Mouse (Mus musculus) MN1 (cell line): ENCODE results near the gene Atp5f1.
"Not testable (repeated sequence)": the region's sequence is repeated elsewhere in the genome, so short reads cannot be mapped to it uniquely, and the experiment has no call there.

ENCODE experiments used
- DNase-seq: peaks from one replicate; pipeline ENCODE4 v3.0.0-alpha.2; 2016; ENCODE audit warnings: low spot score

The Atp5f1 gene

DNA sequence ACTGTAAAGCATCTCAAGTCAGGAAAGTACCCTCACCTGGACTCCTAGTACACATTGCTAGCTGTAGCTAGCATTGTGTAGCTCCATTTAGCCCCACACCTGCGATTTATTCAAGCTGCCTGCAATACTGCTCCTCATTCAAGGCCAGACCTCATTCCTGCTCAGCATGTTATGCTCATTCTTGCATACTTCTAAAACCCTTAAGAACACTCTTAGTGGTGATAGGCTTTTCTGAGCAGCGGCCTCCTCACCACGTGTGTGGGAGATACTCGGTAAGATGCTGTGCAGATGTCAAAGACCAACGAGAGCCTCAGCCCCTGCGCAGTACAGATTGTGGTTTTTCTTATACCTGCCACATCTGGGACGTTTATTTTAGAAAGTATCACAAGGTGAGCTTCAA, 30.1 kb downstream of the Atp5f1 start:
- no peak for DNase-seq

DNA sequence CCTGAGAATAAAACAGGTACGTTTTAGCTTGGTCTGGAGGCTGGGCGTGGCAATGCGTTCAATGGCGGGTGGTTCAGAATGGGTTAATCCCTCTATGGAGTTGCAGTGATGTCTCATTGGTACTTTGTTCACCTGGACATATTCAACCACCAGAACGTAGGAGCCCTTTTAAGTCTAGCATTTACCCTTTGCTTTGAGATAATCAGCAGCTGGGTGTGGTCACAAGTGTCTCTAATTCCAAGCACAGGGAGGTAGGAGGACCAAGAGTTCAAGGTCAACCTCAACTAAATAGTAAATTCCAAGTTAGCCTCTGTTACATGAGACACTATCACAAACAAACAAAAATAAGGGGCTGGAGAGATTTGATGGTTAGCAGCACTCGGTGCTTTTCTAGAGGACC, 31.1 kb downstream of the Atp5f1 start:
- DNase-seq, result no peak

DNA sequence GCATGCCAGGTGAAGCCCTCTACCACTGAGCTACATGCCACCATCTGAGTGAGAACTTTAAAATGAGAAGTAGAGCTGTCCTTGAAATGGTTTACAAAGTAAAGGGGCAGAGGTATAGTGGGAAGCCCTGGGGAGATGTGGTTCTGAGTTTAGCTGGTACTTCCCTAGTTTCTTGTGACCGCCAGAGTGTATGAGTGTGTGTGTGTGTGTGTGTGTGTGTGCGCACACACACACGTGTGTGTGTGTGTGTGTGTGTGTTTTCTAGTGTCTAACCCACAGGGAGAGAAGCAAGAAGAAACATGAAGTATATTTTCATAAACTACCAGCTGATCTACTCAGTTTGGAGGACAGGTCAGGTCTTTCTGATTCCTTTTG, 31.7 kb downstream of the Atp5f1 start:
- DNase-seq, result no peak

DNA sequence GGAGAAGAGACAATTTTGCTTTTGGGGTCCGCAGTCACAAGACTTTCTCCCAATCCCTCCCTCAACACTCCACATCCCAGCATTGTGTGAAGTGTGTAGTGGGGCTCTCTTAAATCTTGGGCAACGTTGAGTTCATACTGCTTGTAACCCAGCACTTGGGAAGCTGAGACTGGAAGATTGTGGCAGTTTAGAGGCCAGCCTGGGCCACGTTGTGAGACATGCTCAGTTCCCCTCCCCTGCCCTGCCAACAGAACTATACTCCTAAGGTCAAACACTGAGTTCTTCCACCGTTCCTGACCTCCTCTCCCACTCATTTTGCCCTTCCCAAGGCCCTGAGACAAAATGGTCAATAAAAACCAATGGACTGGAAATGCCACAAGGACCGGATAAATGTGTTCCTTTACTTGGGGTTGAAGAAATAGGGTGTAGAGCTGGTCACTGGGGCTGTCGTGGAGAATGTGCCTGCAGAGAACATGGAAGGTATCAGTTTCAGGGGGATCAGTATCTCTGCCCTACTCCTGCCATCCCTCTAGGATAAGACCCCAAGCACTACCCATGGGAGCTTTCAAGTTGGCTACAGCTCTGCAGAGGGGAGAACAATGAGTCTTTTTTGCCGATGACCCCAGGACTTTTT, 32.2 kb downstream of the Atp5f1 start:
- DNase-seq, result no peak

DNA sequence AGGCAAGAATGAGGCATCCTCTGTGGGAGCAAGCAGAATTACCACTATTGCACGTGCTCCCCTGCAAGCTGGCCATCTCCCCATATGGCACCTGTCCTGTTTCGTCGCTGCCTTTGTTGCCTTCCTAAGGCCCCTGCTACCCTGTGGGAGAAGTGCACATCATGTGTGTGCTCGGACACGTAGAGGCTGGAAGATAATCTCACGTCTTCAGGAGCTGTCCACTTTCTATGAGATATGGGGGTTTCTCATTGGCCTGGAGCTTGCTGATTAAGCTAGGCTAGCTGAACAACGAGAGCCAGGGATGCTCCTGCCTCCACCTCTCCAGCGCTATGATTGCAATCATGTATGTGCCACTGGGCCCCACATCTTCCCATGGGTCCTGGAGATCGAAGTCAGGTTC, 35.3 kb downstream of the Atp5f1 start:
- DNase-seq, result no peak

DNA sequence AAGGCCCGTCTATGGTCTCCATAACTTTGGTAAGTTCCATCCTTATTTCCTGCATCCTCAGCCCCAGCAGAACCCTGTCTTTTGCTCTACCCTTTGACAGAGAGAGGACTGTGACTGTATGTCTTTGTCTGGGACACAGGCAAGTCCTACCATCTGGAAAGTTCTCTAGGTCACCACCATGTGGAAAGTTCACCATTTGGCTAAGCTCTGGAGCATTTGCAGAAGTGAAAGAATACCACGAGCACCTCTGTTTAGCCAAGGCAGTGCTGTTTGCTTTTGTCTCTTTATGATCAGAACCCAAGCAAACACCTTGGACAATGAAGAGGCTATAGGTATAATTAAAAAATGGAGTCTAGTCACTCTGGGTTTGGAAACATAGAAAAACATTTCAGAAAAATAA, 37.9 kb downstream of the Atp5f1 start:
- DNase-seq, result no peak

DNA sequence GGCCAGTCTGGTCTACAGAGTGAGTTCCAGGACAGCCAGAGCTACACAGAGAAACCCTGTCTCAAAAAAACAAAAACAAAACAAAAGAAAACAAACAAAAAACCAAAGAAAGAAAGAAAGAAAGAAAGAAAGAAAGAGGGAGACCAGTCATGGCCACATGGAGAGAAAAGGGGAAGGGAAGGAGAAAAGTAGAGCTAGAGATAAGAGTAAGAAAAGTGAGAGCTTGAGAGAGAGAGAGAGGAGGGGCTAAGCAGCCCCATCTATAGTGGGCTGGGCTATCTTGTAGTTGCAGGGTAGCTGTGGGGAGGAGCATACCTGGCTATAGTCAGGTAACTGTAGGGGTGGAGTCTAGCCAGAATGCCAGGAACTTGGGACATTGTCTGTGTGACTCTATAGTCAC, 39.2 kb downstream of the Atp5f1 start:
- not testable (repeated sequence) for DNase-seq

DNA sequence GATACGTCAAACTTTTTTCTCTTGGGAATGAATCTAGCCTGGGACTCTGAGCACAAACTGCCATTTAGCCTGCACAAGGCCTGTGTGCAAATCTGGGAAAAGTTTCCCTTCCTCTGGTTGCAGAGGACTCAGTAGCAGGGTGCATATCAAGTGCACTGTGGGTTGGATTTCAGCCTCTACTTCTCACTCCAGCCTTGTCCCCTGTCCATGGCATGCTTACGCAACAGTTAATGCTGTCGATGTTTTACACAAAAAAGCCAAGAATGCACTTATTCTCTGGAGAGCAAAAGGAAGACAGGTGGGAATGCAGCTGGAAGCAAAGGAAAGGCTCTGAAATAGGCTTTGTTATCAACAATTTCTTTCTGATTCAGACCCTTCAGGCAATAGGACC, 41.5 kb downstream of the Atp5f1 start:
- no peak for DNase-seq

DNA sequence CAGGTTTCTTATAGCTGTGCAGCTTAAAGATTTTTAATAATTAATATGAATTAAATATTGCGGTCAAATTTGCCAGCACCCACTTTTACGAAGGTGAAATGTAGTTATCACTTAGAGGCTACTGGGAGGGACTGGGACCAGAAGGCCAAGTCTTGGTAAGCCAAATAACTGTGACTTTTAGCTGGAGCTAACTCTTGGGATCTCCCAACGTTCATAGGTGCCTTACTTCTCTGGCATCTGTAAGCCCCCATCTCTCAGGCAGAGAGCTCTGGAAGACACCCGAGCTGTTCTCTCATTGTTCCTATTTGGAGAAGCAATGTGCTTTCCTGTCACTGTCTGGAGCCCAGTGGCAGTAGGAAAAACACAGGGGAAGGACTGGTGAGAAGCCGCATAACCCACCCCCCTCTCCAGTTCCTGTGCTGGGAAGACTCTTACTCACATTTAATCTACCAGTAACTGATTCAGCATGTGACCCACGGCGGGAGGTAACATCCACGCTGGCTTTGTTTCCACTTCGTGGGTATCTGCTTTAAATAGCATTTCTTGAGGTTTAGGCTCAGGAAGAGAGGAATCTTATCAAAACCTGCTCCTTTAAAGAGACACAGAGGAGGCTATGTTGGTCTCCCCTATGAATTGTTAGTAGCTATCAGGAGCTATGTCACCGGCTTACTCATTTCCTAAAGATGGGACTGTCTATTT, 42.1 kb downstream of the Atp5f1 start:
- no peak for DNase-seq

DNA sequence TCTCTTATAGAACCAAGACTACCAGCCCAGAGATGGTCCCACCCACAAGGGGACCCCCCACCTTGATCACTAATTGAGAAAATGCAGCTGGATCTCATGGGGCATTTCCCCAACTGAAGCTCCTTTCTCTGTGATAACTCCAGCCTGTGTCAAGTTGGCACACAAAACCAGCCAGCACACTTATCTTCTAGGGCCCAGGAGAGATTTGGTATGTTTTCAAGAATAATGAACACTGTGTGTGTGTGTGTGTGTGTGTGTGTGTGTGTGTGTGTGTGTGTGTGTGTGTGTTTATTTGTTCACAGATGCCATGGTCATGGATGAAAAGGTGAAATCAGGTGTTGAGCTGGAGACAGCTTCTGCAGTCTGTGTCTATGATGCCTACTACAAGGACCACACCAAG, 43.4 kb downstream of the Atp5f1 start:
- DNase-seq, result not testable (repeated sequence)

DNA sequence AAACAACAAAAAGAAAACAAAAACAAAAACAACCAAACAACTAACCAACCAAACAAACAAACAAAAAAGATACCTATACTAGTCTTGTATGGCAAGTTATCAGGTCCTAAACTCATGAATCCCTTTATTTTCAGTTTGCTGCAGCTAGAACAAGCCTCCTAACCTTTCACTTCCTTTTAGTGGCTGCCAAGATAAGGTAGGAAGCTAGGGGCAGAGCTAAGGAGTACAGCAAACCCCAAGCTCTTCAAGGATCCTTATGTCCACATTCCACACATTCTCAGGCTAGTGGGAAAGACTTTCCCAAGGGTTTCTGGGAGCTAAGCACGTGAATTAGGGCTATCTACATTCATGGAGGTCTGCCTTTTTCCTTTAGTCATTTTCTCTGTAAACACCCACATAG, 44.6 kb downstream of the Atp5f1 start:
- DNase-seq, result no peak

DNA sequence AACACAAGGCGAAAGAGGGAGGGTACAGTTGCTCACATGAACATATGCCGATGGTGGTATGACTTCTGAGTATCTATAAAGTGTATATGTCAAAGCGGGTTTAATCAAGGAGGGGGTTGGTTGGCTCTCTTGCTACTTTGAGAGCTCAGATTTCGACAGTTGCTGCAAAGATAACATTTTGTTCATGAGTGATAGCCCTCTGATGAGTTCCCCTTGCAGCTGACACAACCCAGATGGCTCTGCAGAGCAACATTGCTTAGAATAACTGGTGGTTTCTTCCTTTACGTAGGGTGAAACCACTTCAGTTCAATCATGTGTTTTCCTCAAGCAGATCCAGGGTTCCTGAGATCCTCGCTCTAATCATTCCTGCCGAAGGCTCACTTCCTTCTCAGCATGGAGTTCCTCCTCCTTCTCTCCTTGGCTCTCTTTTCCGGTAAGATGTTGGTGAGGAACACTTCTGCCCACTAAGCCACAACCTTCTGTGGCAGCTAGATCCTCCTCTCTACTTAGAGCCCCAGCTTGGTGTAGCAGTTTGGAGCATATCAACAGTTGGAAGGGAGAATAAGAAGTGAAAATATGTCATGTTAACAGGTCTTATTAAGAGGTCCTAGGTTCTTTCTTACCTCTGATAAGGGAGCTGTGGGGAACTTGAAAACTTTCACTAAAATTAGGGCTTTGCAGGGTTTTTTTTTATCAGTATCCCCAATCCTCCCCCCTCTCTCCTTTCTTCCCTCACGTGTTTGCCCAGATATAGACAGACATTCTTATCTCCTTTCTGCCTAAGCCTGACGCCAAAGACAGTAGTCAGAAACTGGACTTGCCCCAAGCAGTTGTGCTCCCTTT, 45.8 kb downstream of the Atp5f1 start:
- DNase-seq, result no peak

DNA sequence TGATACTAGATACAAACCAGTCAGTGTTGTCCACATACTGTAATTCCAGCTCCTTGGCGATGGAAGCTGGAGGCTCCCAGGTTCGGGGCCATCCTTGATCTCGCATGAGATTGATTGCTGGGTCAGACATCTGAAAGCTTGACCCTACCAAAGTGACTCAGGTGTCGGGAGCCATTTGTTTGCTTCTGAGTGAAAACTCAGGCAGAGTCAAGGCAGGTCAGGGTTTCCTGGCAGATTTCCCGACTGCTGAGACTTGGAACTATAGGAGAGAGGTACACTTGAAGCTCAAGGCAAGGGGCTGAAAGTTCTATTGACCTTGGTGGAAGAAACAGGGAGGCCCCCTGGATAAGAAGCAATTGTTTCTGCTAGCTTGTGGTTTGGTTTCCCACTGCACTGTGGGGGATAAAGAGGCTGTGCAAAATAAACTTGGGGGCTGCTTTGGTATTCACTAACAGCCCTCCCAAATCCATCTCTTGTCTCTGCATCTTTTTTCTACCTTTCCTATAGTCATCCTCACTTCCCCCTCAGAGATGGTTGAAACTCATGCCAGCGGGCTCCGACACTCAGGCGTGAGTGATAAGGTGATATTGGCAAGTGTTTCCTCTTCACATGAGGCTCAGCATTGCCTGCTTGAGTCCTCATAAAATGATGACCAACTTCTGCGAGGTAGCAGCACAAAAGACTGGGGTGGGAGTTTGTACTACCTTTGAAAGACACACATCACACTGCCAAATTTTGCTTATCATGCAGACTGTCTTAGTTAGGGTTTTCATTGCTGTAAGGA, 47.6 kb downstream of the Atp5f1 start:
- DNase-seq, result no peak

DNA sequence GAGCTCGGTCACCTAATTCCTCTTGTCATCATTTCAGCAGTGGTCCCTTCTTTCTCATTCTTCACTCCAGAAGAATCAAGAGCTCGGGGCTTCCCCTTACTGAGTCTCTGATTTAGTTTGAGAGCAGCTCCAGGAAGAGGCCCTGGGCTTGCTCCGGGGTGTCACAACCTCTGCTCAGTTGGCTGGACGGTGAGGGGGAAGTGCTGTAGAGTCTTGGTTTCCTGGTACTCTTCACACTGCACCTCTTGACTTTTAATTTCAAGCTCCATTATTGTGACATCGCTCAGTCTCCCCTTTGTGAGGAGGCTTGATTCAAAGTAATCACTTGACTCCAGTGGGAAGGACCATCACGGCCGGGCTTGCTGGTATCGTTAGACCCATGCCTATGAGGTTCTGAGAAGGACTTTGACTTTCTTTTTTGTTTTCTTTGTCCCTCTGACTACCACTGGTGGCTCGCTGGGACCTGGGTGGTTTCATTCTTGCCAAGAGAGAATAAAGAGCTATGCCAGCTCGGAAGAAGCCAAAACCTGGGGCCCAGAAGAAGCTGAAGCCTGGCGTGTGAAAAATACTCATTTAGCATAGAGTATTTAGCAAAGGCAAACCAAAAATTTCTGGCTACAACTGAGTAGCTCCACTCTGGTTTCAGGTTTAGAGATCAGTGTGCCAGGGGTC, 49.2 kb downstream of the Atp5f1 start:
- no peak for DNase-seq

DNA sequence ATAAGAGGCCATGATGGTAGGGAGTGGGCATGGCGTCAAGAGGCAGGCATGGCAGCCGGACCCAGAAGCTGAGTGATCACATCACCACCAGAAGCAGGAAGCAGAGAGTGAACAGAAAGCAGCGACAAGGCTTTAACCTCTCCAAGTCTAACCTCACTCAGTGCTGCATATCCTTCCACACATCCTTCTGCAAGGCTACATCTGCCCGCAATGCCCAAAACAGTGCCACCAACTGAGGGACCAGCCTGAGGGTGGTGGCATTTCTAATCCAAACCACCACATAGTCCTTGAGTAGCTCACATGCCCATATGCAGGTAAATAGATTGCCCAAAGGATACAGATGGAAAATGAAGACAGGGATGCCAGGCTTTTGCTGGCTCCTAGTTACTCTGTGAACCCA, 50.9 kb downstream of the Atp5f1 start:
- no peak for DNase-seq

DNA sequence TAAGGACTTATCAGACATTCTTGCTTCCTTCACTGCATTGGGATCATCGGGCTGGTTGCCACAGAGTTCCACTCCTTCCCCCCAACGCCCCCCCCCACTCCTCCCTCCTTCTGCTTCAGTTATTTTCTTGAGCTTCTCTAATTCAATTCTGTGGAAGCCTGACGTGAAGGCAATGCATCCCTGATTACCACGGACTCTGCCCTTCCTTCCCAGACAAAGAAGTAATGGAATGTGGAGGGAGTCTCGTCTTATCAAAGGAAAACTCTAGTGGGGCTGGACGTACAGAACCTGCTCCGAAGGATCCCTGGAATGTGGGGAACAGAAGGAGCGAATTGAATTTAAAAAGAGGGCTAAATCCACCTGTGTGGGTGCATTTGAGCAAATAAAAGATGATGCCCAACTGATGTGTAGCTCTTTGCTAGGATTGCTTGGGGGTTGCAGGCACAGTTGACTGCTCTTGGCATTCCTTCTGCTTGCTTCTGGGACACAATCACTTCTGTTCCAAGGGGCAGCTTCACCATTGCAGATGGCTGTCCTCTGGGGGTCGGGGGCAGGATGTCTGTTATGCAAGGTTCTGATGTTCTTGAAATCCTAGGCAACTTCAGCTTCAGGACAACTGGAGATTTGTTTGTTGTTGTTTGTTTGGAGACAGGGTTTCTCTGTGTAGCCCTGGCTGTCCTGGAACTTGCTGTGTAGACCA, 51.8 kb downstream of the Atp5f1 start:
- no peak for DNase-seq

DNA sequence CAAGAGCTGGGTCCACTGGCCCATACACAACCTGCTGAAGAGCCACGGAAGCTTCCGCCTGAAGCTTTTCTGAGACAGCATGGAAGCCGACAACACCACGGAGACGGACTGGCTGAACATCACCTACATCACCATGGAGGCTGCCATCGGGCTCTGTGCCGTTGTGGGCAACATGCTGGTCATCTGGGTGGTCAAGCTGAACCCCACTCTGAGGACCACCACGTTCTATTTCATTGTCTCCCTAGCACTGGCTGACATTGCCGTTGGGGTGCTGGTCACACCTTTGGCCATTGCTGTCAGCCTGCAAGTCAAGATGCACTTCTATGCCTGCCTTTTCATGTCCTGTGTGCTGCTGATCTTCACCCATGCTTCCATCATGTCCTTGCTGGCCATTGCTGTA, 55.2 kb downstream of the Atp5f1 start:
- DNase-seq, result no peak

DNA sequence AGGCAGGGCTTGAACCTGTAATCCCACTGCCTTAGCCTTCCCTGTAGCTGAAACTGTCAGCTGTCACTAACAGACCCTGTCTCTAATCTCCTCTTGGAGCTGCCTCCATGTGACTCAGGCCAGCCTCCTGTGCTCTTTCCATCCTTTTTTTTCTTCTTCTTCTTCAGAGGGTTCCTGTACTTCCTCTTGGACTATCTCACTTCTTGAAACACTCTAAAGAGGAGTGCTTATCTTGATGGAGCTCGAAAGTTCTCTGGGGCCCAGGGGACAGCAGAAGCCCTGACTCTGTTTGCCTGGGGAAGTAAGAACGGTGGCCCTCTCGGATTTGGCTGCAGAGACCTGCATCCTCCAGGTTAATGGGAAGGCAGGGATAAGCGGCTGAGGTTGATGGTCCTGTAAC, 55.7 kb downstream of the Atp5f1 start:
- DNase-seq, result no peak

DNA sequence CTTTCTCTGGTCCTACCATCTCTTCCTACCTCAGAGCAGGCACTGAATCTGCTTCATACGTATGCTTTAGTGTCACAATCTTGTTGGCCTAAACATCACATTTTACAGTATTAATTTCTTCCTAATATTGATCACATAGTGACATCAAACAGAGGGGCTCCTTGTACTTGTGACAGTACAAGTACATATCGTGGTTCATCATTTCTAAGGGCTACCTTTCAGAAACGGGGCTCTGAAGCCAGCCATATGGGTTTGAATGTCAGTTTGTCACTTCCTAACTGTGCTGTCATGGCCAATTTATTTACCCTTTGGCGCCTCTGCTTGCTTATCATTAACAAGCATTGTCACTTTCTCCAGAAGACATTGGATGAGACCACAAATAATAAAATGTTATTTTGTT, 58.4 kb downstream of the Atp5f1 start:
- no peak for DNase-seq

DNA sequence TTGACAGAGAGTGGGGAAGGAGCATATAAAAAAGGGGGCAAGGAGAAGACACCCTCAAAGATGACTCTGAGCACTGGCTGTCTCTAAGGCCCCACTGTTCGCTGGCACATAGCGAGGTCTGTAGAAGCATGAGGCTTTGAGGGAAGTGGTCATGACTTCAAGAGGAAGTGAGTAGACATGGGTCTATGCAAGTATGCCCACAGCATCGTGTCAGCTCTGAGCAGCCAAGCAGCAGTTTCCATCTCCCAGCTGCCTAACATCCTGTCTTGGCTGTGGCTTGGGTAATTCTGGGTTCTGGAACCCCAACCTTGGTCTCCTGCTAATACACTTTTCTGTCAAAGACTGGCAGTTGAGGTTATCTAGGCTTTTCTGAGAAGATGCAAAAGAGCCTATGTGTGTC, 59.2 kb downstream of the Atp5f1 start:
- no peak for DNase-seq

DNA sequence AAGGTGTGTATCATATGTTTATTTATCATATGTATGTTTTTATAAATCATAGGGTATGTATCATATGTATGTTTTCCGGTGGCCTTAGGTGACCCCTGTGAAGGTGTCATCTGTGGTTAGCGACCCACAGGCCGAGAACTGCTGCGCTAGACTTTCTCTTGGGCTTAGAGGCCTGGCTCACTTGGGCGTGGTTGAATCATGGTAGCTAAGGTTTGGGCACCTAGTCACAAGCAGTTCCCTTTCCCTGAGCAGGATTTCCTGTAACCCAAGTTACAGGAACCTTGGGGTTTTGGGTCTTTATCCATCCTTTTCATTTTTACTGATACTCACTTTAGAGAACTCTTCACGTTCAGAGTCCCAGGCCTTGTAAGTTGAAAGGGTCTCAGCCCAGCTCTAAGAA, 59.6 kb downstream of the Atp5f1 start:
- DNase-seq, result no peak
